Mouse (Mus musculus): ENCODE data around the gene Mmp19. TPM values are rescaled to one million over a fixed set of nuclear protein-coding genes. Genes with fewer than 3 reads are reported as not detected.

Mmp19 gene
- polyA plus RNA-seq, 1 experiment from 2014 or later, result 10.4 TPM

DNA sequence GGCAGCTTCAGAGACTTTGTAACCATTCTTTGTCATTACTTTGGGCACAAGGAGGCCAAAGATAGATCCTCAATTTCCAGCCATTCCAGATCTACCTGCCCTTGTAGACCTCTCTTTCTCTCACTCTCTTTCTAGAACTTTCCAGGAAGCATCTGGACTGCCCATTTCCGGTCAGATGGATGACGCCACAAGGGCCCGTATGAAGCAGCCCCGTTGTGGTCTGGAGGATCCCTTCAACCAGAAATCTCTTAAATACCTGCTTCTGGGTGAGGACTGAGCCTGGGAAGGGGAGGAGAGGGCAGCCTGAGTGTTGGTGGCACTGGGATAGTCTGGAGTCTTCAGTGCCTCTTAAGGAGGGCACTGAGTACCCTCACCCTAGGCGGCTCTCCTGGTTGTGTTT, 3.7 kb downstream of the Mmp19 start:
- no peak for ATAC-seq (ENCODE audit: low read depth)
- H3K9me3 ChIP-seq (replicated peaks; ENCODE audit: control insufficient read depth, low read length), result no peaks in the 10 kb centered on the region
- H3K27ac ChIP-seq (ENCODE audit: low read length), result no peak overlapping the region
- H3K4me2 ChIP-seq (ENCODE audit: low read depth, low read length), result no peak overlapping the region
- no peak overlapping the region for H3K4me3 ChIP-seq (ENCODE audit: low read depth, low read length)
- H3K27me3 ChIP-seq (ENCODE audit: control insufficient read depth, insufficient read depth, low read depth, low read length), result no peaks in the 10 kb centered on the region
- 64% methylated on average over 5 of the region's 5 CpGs for WGBS (ENCODE audit: insufficient replicate concordance)
- H3K9ac ChIP-seq (ENCODE audit: low read depth, low read length), result no peak overlapping the region
- no peaks in the 10 kb centered on the region for H3K4me1 ChIP-seq (ENCODE audit: control insufficient read depth, low read depth, low read length)
- no peaks in the 10 kb centered on the region; the same call in 1 of the 2 replicates for H3K36me3 ChIP-seq (ENCODE audit: control insufficient read depth, insufficient read depth)

DNA sequence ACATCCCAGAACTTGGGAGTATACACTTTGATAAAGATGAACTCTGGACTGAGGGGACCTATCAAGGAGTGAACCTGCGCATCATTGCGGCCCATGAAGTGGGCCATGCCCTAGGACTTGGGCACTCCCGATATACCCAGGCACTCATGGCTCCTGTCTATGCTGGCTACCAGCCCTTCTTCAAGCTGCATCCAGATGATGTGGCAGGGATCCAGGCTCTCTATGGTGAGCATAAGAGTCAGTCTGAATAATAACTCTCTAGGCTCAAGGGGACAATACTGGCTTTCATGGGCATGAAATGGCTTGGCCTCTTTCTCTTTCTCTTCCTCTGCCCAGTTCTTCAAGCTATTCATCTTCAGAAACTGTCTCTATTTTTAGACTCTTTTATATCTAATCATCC, 4.9 kb downstream of the Mmp19 start:
- no peak overlapping the region for H3K27ac ChIP-seq (ENCODE audit: low read length)
- ATAC-seq (ENCODE audit: low read depth), result no peak
- 77% methylated on average over 3 of the region's 3 CpGs for WGBS (ENCODE audit: insufficient replicate concordance)
- no peak overlapping the region for H3K4me2 ChIP-seq (ENCODE audit: low read depth, low read length)
- no peaks in the 10 kb centered on the region for H3K27me3 ChIP-seq (ENCODE audit: control insufficient read depth, insufficient read depth, low read depth, low read length)
- no peak overlapping the region for H3K9ac ChIP-seq (ENCODE audit: low read depth, low read length)
- no peak overlapping the region for H3K4me3 ChIP-seq (ENCODE audit: low read depth, low read length)
- no peaks in the 10 kb centered on the region for H3K4me1 ChIP-seq (ENCODE audit: control insufficient read depth, low read depth, low read length)
- no peaks in the 10 kb centered on the region; the same call in 1 of the 2 replicates for H3K36me3 ChIP-seq (ENCODE audit: control insufficient read depth, insufficient read depth)
- no peaks in the 10 kb centered on the region for H3K9me3 ChIP-seq (replicated peaks; ENCODE audit: control insufficient read depth, low read length)

DNA sequence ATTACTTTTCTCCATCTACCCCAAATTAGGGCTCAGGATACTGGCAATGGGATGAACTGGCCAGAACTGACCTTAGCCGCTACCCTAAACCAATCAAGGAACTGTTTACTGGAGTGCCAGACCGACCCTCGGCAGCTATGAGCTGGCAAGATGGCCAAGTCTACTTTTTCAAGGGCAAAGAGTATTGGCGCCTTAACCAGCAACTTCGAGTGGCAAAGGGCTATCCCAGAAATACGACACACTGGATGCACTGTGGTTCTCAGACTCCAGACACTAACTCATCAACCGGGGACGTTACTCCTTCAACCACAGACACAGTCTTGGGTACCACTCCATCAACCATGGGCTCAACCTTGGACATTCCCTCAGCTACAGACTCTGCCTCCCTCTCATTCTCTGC, 8.0 kb downstream of the Mmp19 start:
- H3K36me3 ChIP-seq (ENCODE audit: control insufficient read depth, insufficient read depth), result no peaks in the 10 kb centered on the region; the same call in 1 of the 2 replicates
- no peak overlapping the region for H3K4me2 ChIP-seq (ENCODE audit: low read depth, low read length)
- H3K4me1 ChIP-seq (ENCODE audit: control insufficient read depth, low read depth, low read length), result peaks cover 4% of the 10 kb centered on the region
- no peaks in the 10 kb centered on the region; the same call in none of the 2 replicates for H3K27me3 ChIP-seq (ENCODE audit: control insufficient read depth, insufficient read depth, low read depth, low read length)
- 70% methylated on average over 8 of the region's 8 CpGs for WGBS (ENCODE audit: insufficient replicate concordance)
- no peak for ATAC-seq (ENCODE audit: low read depth)
- H3K27ac ChIP-seq (ENCODE audit: low read length), result no peak overlapping the region
- H3K4me3 ChIP-seq (ENCODE audit: low read depth, low read length), result no peak overlapping the region
- H3K9ac ChIP-seq (ENCODE audit: low read depth, low read length), result no peak overlapping the region
- H3K9me3 ChIP-seq (replicated peaks; ENCODE audit: control insufficient read depth, low read length), result no peaks in the 10 kb centered on the region

DNA sequence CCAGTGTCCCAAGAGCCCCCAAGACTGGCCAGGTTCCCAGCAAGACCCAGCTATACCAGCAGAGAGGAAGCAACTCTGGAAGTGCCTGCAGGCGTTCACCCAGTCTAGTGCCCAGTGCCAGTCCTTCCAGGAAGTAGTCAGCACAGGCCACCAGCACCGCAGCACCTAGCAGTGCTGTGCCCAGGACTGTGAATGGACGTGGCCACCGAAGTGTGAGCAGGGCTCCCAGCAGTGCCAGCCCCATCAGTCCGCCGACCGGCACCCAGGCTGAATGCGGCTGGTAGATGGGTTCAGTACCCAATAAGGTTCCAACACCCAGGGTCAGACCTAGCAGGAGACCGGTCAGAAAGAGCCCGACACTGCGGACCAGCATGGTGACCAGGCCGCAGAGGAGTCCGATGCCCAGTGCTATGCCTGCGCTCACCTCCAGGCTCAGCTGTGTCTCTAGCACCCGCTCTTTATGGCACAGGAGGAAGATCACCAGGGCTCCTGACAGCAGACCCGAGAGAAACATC, 11.3 kb downstream of the Mmp19 start:
- Histone ChIP-seq H3K4me3 (ENCODE audit: low read depth, low read length) (no peak overlapping the region), H3K9ac (ENCODE audit: low read depth, low read length) (no peak overlapping the region), H3K36me3 (ENCODE audit: control insufficient read depth, insufficient read depth) (no peaks in the 10 kb centered on the region; the same call in 1 of the 2 replicates), H3K4me2 (ENCODE audit: low read depth, low read length) (no peak overlapping the region), H3K27ac (ENCODE audit: low read length) (no peak overlapping the region), H3K27me3 (ENCODE audit: control insufficient read depth, insufficient read depth, low read depth, low read length) (no peaks in the 10 kb centered on the region; the same call in none of the 2 replicates), H3K9me3 (replicated peaks; ENCODE audit: control insufficient read depth, low read length) (no peaks in the 10 kb centered on the region), H3K4me1 (ENCODE audit: control insufficient read depth, low read depth, low read length) (peaks cover 24% of the 10 kb centered on the region)
- no peak for ATAC-seq (ENCODE audit: low read depth)
- WGBS (ENCODE audit: insufficient replicate concordance), result 82% methylated on average over 16 of the region's 16 CpGs

DNA sequence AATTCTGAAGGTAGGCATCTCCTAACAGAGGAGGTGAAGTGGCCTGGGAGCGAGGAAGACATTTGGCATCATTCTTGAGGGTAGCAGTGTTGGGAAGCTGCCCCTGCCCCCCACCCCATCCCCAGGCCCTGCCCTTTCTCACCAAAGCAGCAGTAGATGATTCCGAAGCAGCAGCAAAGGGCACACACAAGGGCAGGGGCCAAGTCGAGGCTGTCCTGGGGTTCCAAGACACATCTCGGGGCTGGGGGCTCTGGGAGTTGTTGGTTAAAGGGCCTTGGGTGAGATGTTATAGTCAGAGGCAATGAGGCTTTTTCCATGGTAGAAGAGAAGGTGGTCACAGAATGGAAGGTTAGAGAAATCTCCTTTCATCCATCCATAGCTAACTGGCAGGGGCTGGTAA, 12.2 kb downstream of the Mmp19 start:
- ATAC-seq (ENCODE audit: low read depth), result no peak

DNA sequence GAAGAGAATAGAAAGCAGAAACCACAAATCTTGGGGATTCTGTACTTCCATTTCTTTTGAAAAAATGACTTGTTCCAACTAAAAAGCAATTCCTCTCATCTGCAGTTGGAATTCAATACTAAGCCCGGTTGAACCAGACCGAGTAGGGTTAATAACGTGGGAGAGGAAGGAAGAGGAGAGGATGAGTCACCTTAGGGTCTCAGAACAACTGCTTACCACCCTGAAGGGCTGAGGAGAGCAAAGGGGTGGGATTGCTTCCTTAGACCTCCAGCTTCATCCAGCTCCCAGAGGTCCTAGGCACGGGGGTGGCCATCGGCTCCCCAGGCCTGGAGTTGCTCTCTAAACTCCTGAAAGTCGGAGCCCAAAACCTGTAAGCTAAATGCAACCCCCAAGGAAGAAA, 12.7 kb downstream of the Mmp19 start:
- Histone ChIP-seq H3K9me3 (replicated peaks; ENCODE audit: control insufficient read depth, low read length) (no peaks in the 10 kb centered on the region), H3K36me3 (ENCODE audit: control insufficient read depth, insufficient read depth) (no peaks in the 10 kb centered on the region), H3K4me1 (ENCODE audit: control insufficient read depth, low read depth, low read length) (peaks cover 30% of the 10 kb centered on the region), H3K27me3 (ENCODE audit: control insufficient read depth, insufficient read depth, low read depth, low read length) (no peaks in the 10 kb centered on the region; the same call in none of the 2 replicates), H3K9ac (ENCODE audit: low read depth, low read length) (peak overlapping the region; percentile 64; the same call in 1 of the 2 replicates), H3K4me2 (ENCODE audit: low read depth, low read length) (peak overlapping the region; percentile 69), H3K27ac (ENCODE audit: low read length) (no peak overlapping the region), H3K4me3 (ENCODE audit: low read depth, low read length) (peak overlapping the region; percentile 65)
- 16% methylated on average over 6 of the region's 6 CpGs for WGBS (ENCODE audit: insufficient replicate concordance)
- ATAC-seq (ENCODE audit: low read depth), result no peak

More for the DNA sequence above, 12.2 kb downstream of the Mmp19 start:
- WGBS (ENCODE audit: insufficient replicate concordance), result 56% methylated on average over 4 of the region's 4 CpGs
- Histone ChIP-seq H3K4me1 (ENCODE audit: control insufficient read depth, low read depth, low read length) (peaks cover 30% of the 10 kb centered on the region), H3K4me3 (ENCODE audit: low read depth, low read length) (no peak overlapping the region), H3K4me2 (ENCODE audit: low read depth, low read length) (no peak overlapping the region), H3K27ac (ENCODE audit: low read length) (no peak overlapping the region), H3K36me3 (ENCODE audit: control insufficient read depth, insufficient read depth) (no peaks in the 10 kb centered on the region; the same call in 1 of the 2 replicates), H3K27me3 (ENCODE audit: control insufficient read depth, insufficient read depth, low read depth, low read length) (no peaks in the 10 kb centered on the region; the same call in none of the 2 replicates), H3K9me3 (replicated peaks; ENCODE audit: control insufficient read depth, low read length) (no peaks in the 10 kb centered on the region), H3K9ac (ENCODE audit: low read depth, low read length) (no peak overlapping the region)

DNA sequence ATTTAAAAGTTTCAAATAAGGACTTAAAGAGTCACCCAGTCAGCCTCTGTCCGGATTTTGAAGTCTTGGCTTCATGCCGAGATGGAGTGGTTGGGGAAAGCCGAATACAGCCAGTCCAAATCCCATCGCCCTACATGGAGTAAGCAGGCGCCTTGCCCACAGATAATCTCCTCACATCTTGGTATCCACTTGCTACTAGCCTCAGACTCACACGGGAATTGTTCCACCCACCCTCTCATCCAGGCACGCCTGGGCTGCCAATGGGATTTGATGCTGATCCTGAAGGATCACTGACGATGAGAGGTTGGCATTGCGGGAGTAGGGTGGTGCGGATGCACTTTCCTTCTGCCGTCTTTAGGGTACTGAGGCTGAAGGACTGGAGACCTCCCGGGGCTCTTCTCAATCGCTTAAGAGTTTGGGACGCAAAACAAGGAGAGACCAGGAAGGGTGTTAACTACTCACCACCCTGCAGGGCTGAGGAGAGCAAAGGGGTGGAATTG, 13.1 kb downstream of the Mmp19 start, which contains the start of gene Dnajc14:
Gene Dnajc14, plus strand, starts transcription at position 292 of the 500 bp plus-strand sequence.
- H3K4me2 ChIP-seq (ENCODE audit: low read depth, low read length), result peak within 1 kb of the TSS; percentile 69
- WGBS (ENCODE audit: insufficient replicate concordance), result 3% methylated on average over 14 of the region's 14 CpGs
- ATAC-seq (ENCODE audit: low read depth), result no peak
- no peaks in the 10 kb centered on the region for H3K9me3 ChIP-seq (replicated peaks; ENCODE audit: control insufficient read depth, low read length)
- H3K4me1 ChIP-seq (ENCODE audit: control insufficient read depth, low read depth, low read length), result peaks cover 34% of the 10 kb centered on the region
- no peaks in the 10 kb centered on the region; the same call in none of the 2 replicates for H3K27me3 ChIP-seq (ENCODE audit: control insufficient read depth, insufficient read depth, low read depth, low read length)
- peak within 1 kb of the TSS; percentile 71 for H3K27ac ChIP-seq (ENCODE audit: low read length)
- peak within 1 kb of the TSS; percentile 65 for H3K4me3 ChIP-seq (ENCODE audit: low read depth, low read length)
- peak within 1 kb of the TSS; percentile 64 for H3K9ac ChIP-seq (ENCODE audit: low read depth, low read length)
- no peaks in the 10 kb centered on the region; the same call in 1 of the 2 replicates for H3K36me3 ChIP-seq (ENCODE audit: control insufficient read depth, insufficient read depth)

DNA sequence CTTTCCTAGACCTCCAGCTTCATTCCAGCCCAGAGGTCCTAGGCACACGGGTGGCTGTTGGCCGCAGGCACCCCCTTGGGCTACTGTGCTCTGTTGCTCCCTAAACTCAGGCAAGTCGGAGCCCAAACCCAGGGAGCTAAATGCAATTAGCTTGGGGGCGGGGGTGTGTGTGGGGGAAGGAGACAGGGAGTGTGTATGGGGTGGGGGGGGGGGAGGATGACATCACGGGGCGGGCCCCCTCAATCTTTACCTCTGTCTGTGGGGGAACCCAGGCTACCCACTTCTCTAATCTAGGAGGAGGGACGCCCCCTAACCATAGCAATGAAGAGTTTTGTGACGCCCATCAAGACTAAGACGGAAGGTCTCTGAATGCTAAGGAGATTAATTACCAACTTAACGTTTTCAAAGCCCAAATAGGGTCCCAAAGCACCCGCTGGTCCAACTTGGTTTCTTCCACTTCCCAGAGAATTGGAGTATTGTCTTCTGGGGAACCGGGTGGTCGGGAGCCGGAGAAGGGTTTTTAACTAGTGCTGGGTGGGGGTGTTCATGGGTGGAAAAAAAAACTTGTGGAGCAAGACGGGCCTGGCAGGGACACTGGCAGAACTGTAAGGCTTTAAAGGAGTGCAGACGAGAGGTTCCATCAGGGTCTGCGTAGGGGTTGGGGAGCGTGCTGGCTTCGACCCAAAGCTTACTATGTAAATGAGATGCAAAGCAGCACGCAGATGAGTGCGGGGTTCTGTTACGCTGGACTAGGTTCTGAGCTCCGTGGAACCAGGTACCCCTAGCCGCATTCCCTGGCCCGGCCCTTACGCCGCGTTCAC, 13.8 kb downstream of the Mmp19 start, which contains the start of gene Tmem198b:
Gene Tmem198b, minus strand, starts transcription at position 100 of the 821 bp plus-strand sequence.
- no peaks in the 10 kb centered on the region for H3K9me3 ChIP-seq (replicated peaks; ENCODE audit: control insufficient read depth, low read length)
- peak within 1 kb of the TSS; percentile 65 for H3K4me3 ChIP-seq (ENCODE audit: low read depth, low read length)
- peaks cover 36% of the 10 kb centered on the region for H3K4me1 ChIP-seq (ENCODE audit: control insufficient read depth, low read depth, low read length)
- H3K9ac ChIP-seq (ENCODE audit: low read depth, low read length), result peak within 1 kb of the TSS; percentile 64
- H3K4me2 ChIP-seq (ENCODE audit: low read depth, low read length), result peak within 1 kb of the TSS; percentile 69
- ATAC-seq (ENCODE audit: low read depth), result peak; percentile 22
- H3K27me3 ChIP-seq (ENCODE audit: control insufficient read depth, insufficient read depth, low read depth, low read length), result no peaks in the 10 kb centered on the region; the same call in none of the 2 replicates
- WGBS (ENCODE audit: insufficient replicate concordance), result under 1% methylated on average over 28 of the region's 28 CpGs
- H3K27ac ChIP-seq (ENCODE audit: low read length), result peak within 1 kb of the TSS; percentile 71
- no peaks in the 10 kb centered on the region; the same call in 1 of the 2 replicates for H3K36me3 ChIP-seq (ENCODE audit: control insufficient read depth, insufficient read depth)

Measured in liver, embryonic 16.5 days (tissue).